Mouse (Mus musculus) induced T-regulatory cell, adult 2 months (primary cell): ENCODE results near the gene Mesp2.

Source experiments
- DNase-seq: peaks from one replicate; pipeline ENCODE4 v3.0.0-alpha.2; 2012; ENCODE audit warnings: low read depth

The Mesp2 gene

GRCm38 (mm10) chr7:79803887-79804286, 6.6 kb upstream of the Mesp2 start:
- no peak for DNase-seq

- no peak for DNase-seq
Observed at GRCm38 (mm10) chr7:79808561-79808960, 2.0 kb upstream of the Mesp2 start.

GRCm38 (mm10) chr7:79813409-79813808, 2.9 kb downstream of the Mesp2 start:
- DNase-seq = no peak

- DNase-seq = no peak
Observed at GRCm38 (mm10) chr7:79818321-79818720, 7.8 kb downstream of the Mesp2 start.

GRCm38 (mm10) chr7:79819515-79819914, 9.0 kb downstream of the Mesp2 start:
- no peak for DNase-seq

- no peak for DNase-seq
Observed at GRCm38 (mm10) chr7:79819996-79820395, 9.5 kb downstream of the Mesp2 start.

- DNase-seq = no peak
Observed at GRCm38 (mm10) chr7:79822092-79822695, 11.7 kb downstream of the Mesp2 start.

GRCm38 (mm10) chr7:79828341-79828740, 17.8 kb downstream of the Mesp2 start:
- DNase-seq = no peak

GRCm38 (mm10) chr7:79831145-79831544, 20.6 kb downstream of the Mesp2 start:
- DNase-seq = no peak

- DNase-seq = no peak
Observed at GRCm38 (mm10) chr7:79831585-79831984, 21.1 kb downstream of the Mesp2 start.

GRCm38 (mm10) chr7:79832980-79833379, 22.5 kb downstream of the Mesp2 start:
- no peak for DNase-seq

- no peak for DNase-seq
Observed at GRCm38 (mm10) chr7:79835196-79835595, 24.7 kb downstream of the Mesp2 start.

- no peak for DNase-seq
Observed at GRCm38 (mm10) chr7:79837247-79837646, 26.7 kb downstream of the Mesp2 start.

GRCm38 (mm10) chr7:79842163-79842562, 31.6 kb downstream of the Mesp2 start:
- DNase-seq = no peak

GRCm38 (mm10) chr7:79844090-79844802, 33.7 kb downstream of the Mesp2 start:
- DNase-seq = no peak

GRCm38 (mm10) chr7:79846342-79846741, 35.8 kb downstream of the Mesp2 start:
- no peak for DNase-seq

GRCm38 (mm10) chr7:79847456-79848451, 37.2 kb downstream of the Mesp2 start:
- no peak for DNase-seq

- DNase-seq = no peak
Observed at GRCm38 (mm10) chr7:79856305-79856704, 45.8 kb downstream of the Mesp2 start.

GRCm38 (mm10) chr7:79858202-79858934, 47.8 kb downstream of the Mesp2 start:
- peak; percentile 15 for DNase-seq

GRCm38 (mm10) chr7:79858956-79859630, 48.6 kb downstream of the Mesp2 start:
- no peak for DNase-seq

- no peak for DNase-seq
Observed at GRCm38 (mm10) chr7:79860811-79861210, 50.3 kb downstream of the Mesp2 start, which contains the start of gene Anpep. Anpep (minus strand) TSS chr7:79861059.
